Mouse (Mus musculus): ENCODE results near the gene Robo3. TPM values are rescaled to one million over a fixed set of nuclear protein-coding genes. Genes with fewer than 3 reads are reported as not detected.

Robo3 gene
- polyA plus RNA-seq, 1 experiment from 2014 or later, result 0.08 TPM

DNA sequence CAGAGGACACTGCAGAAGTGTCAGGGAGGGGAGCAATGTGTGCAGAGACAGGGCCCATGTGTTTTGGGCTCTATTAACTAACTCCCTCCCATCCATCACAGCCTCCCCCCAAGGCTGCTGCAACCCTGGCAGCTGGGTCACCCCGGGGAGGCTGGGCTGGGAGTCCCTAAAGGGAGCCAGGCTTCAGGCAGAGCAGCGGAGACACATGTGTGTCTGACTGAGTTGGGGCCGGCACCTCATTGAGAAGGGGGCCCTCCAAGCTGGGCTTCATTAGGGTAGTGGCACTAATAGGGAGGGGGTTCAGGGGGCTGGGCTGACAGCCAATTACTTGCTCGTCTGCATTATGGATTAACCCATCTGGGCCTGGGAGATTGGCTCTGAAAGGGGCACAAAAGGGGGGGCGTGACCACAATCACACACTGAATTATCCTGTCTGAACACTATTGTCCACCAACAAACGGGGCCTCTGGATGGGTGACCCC, 21.0 kb upstream of the Robo3 start:
- Histone ChIP-seq H3K27ac (ENCODE audit: low read length) (no peak overlapping the region), H3K4me3 (ENCODE audit: low read depth, low read length) (no peak overlapping the region), H3K9me3 (ENCODE audit: low read length) (no peaks in the 10 kb centered on the region), H3K4me2 (replicated peaks; ENCODE audit: low read depth, low read length) (no peak overlapping the region), H3K4me1 (ENCODE audit: insufficient read depth, low read depth, low read length) (no peaks in the 10 kb centered on the region), H3K27me3 (replicated peaks; ENCODE audit: insufficient read depth, low read length) (peaks cover 43% of the 10 kb centered on the region), H3K36me3 (ENCODE audit: insufficient read depth, low read length) (no peaks in the 10 kb centered on the region), H3K9ac (replicated peaks; ENCODE audit: low read depth) (no peak overlapping the region)
- DNase-seq (ENCODE audit: low spot score), result no peak
- TF ChIP-seq EP300 (IDR thresholded peaks at IDR 0.05) (no peak), CTCF (IDR thresholded peaks at IDR 0.05) (no peak)
- ATAC-seq, result no peak
- 21% methylated on average over 6 of the region's 6 CpGs for WGBS

DNA sequence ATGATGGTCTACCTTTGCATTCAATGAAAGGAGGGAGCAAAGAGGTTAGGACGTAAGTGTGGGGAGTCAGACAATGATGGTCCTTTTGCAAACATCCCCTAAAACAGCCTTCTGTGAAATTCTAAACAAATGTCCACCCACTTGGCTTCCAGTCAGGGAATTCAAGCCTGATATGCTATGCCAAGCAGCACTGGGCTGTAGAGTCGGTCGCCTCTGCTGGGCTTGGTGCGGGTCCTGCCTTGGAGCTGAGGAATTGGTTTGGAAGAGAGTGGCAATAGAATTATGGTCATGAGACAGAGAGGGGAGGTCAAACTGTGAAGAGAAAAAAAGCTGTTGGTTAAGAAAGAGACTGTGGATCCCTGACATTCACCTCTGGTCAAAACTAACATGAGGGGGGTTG, 20.3 kb upstream of the Robo3 start:
- H3K27me3 ChIP-seq (replicated peaks; ENCODE audit: insufficient read depth, low read length), result peaks cover 35% of the 10 kb centered on the region
- TF ChIP-seq EP300 (IDR thresholded peaks at IDR 0.05) (no peak), CTCF (IDR thresholded peaks at IDR 0.05) (no peak)
- H3K36me3 ChIP-seq (ENCODE audit: insufficient read depth, low read length), result no peaks in the 10 kb centered on the region
- no peak overlapping the region for H3K27ac ChIP-seq (ENCODE audit: low read length)
- no peak overlapping the region for H3K4me3 ChIP-seq (ENCODE audit: low read depth, low read length)
- H3K4me2 ChIP-seq (replicated peaks; ENCODE audit: low read depth, low read length), result no peak overlapping the region
- ATAC-seq (no peak), DNase-seq (ENCODE audit: low spot score) (no peak)
- WGBS, result 26% methylated on average over 4 of the region's 4 CpGs
- no peak overlapping the region for H3K9ac ChIP-seq (replicated peaks; ENCODE audit: low read depth)
- no peaks in the 10 kb centered on the region for H3K4me1 ChIP-seq (ENCODE audit: insufficient read depth, low read depth, low read length)
- H3K9me3 ChIP-seq (ENCODE audit: low read length), result no peaks in the 10 kb centered on the region

DNA sequence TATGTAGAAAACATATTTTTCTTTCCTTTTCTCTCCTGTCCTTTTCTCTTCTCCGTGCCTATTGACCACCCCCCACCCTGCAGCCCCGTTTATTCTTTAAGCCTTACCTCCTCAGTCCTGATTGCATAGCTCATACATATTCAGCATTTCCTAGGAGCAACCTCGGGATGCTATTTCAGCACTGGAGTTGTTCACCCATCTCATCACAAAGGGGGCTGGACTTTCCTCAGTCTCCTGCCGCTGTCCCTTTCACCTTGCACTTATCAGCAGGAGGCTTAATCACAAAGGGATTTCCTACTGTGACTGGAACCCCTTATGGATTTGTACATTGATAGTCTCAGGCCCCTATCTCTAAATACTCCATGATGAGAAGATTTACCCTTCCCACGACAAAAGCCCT, 19.4 kb upstream of the Robo3 start:
- 5% methylated on average over 5 of the region's 5 CpGs for WGBS
- H3K27ac ChIP-seq (ENCODE audit: low read length), result no peak overlapping the region
- TF ChIP-seq CTCF (IDR thresholded peaks at IDR 0.05) (no peak), EP300 (IDR thresholded peaks at IDR 0.05) (no peak)
- no peak overlapping the region for H3K9ac ChIP-seq (replicated peaks; ENCODE audit: low read depth)
- no peak for DNase-seq (ENCODE audit: low spot score)
- no peaks in the 10 kb centered on the region for H3K9me3 ChIP-seq (ENCODE audit: low read length)
- H3K27me3 ChIP-seq (replicated peaks; ENCODE audit: insufficient read depth, low read length), result peaks cover 27% of the 10 kb centered on the region
- no peak for ATAC-seq
- H3K4me1 ChIP-seq (ENCODE audit: insufficient read depth, low read depth, low read length), result no peaks in the 10 kb centered on the region
- no peak overlapping the region for H3K4me3 ChIP-seq (ENCODE audit: low read depth, low read length)
- no peak overlapping the region for H3K4me2 ChIP-seq (replicated peaks; ENCODE audit: low read depth, low read length)
- no peaks in the 10 kb centered on the region for H3K36me3 ChIP-seq (ENCODE audit: insufficient read depth, low read length)

DNA sequence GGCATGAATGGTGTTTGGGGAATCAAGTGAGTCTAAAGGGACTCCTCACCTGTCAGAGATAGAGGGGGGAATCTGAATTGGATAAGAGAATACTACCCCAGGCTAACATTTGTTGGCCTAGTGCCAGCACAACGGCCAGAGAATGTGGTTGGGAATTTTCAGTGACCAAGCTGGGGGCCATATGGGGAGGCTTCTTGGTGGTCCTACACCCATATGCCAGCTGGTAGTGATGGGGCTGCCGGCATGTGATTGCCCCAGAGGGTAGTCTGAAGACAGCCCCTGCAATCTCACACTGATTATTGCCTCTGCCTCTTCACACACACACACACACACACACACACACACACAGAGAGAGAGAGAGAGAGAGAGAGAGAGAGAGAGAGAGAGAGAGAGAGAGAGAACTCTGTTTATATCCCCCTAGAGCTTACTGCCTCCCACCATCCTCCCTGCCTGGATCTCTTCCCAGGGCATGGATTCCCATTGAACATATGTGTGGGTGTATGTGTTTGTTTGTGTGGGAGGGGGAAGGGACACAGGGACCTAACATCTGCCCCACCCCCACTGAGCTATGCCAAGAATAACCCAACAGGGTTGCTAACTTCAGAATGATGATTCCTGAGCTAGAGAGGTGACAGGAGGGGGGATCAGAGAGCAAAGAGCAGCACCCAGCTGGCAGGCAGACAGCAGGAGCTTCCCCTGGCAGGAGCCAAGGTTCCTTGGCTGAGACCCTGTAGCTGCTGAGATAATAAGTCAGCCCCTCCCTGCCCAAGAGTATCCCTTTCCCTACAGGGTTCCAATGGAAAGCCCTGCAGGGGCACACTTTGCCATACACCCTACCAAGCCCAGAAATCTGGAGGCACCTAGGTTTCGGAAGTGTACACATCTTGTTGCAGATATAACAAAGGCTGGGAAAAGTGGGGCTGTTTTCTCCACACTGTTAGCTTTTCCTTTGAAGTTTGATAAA, 5.0 kb upstream of the Robo3 start:
- no peak for ATAC-seq
- no peak overlapping the region for H3K9ac ChIP-seq (replicated peaks; ENCODE audit: low read depth)
- no peak for TF ChIP-seq CTCF (IDR thresholded peaks at IDR 0.05)
- no peak for TF ChIP-seq EP300 (IDR thresholded peaks at IDR 0.05)
- no peak overlapping the region for H3K4me2 ChIP-seq (replicated peaks; ENCODE audit: low read depth, low read length)
- 35% methylated on average over 3 of the region's 3 CpGs for WGBS
- no peaks in the 10 kb centered on the region for H3K36me3 ChIP-seq (ENCODE audit: insufficient read depth, low read length)
- no peaks in the 10 kb centered on the region for H3K9me3 ChIP-seq (ENCODE audit: low read length)
- H3K27ac ChIP-seq (ENCODE audit: low read length), result no peak overlapping the region
- H3K4me1 ChIP-seq (ENCODE audit: insufficient read depth, low read depth, low read length), result no peaks in the 10 kb centered on the region
- no peak overlapping the region for H3K4me3 ChIP-seq (ENCODE audit: low read depth, low read length)
- no peak for DNase-seq (ENCODE audit: low spot score)
- peaks cover 31% of the 10 kb centered on the region for H3K27me3 ChIP-seq (replicated peaks; ENCODE audit: insufficient read depth, low read length)

DNA sequence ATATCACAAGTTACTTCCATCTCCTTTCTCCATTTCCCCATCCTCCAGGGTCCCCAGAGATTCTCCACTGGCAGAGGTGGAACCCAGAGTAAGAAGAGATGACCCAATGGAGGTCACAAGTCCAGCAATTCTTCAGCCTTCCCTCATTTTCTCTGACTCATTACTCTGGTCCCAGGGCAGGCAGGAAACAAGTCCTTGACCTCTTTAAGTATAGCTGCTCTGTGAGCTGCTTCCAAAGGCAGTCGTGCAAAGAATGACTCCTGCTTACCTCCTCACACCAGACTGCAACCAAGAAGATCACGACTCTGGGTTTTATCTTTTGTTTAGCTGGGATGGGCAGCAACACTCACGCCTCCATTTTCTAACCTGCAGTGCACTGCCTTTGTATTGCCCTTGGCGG, 2.6 kb upstream of the Robo3 start:
- DNase-seq (ENCODE audit: low spot score) (no peak), ATAC-seq (no peak)
- Histone ChIP-seq H3K27ac (ENCODE audit: low read length) (no peak overlapping the region), H3K36me3 (ENCODE audit: insufficient read depth, low read length) (no peaks in the 10 kb centered on the region), H3K4me3 (ENCODE audit: low read depth, low read length) (no peak overlapping the region), H3K9ac (replicated peaks; ENCODE audit: low read depth) (no peak overlapping the region), H3K4me2 (replicated peaks; ENCODE audit: low read depth, low read length) (no peak overlapping the region), H3K27me3 (replicated peaks; ENCODE audit: insufficient read depth, low read length) (peaks cover 54% of the 10 kb centered on the region), H3K4me1 (ENCODE audit: insufficient read depth, low read depth, low read length) (peaks cover 3% of the 10 kb centered on the region; the same call in 1 of the 2 replicates), H3K9me3 (ENCODE audit: low read length) (no peaks in the 10 kb centered on the region)
- 14% methylated on average over 4 of the region's 4 CpGs for WGBS
- no peak for TF ChIP-seq CTCF (IDR thresholded peaks at IDR 0.05)
- no peak for TF ChIP-seq EP300 (IDR thresholded peaks at IDR 0.05)

DNA sequence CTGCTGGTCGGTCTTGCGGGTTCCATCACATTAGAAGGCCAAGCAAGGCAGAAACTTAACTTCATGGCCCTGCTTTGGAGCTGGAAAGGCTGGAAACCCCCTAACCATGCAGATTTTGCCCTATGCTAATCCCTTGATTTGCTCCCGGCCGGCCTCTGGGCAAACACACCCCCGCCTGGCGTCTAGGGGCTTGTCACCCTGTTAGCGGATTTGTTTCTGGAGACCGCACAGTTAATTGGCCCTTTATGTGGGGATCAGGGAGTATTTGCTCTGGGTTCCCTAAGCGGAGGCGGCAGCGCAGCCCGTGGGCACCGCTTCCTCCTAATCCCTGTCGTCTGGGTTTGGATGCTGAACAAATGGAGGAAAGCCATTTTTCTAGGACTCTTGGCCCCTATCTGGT, 1.9 kb upstream of the Robo3 start:
- Histone ChIP-seq H3K4me2 (replicated peaks; ENCODE audit: low read depth, low read length) (no peak overlapping the region), H3K4me3 (ENCODE audit: low read depth, low read length) (no peak overlapping the region), H3K4me1 (ENCODE audit: insufficient read depth, low read depth, low read length) (peaks cover 3% of the 10 kb centered on the region; the same call in 1 of the 2 replicates), H3K9me3 (ENCODE audit: low read length) (no peaks in the 10 kb centered on the region), H3K27me3 (replicated peaks; ENCODE audit: insufficient read depth, low read length) (peaks cover 56% of the 10 kb centered on the region), H3K36me3 (ENCODE audit: insufficient read depth, low read length) (no peaks in the 10 kb centered on the region), H3K9ac (replicated peaks; ENCODE audit: low read depth) (no peak overlapping the region), H3K27ac (ENCODE audit: low read length) (no peak overlapping the region)
- ATAC-seq (no peak), DNase-seq (ENCODE audit: low spot score) (no peak)
- WGBS, result 10% methylated on average over 14 of the region's 14 CpGs
- TF ChIP-seq CTCF (IDR thresholded peaks at IDR 0.05) (no peak), EP300 (IDR thresholded peaks at IDR 0.05) (no peak)
